Mouse (Mus musculus) liver, adult 2 months (tissue): Measurements from ENCODE around the gene Nt5m. TPM values are rescaled to one million over a fixed set of nuclear protein-coding genes. Genes with fewer than 3 reads are reported as not detected.
A peak's percentile ranks its signal among the peaks of the same experiment; 100 is the strongest.

Experiments used
- DNase-seq: peaks from one replicate; pipeline ENCODE4 v3.0.0-alpha.2; 2011; ENCODE audit warnings: low read depth, low spot score; ENCODE audit errors: extremely low read depth
- H3K27ac ChIP-seq: fragments of 200-500 bp; replicated peaks from 2 replicates; pipeline ENCODE4 v1.5.1; 2012; ENCODE audit warnings: low read depth, mild to moderate bottlenecking, control low read depth, inconsistent platforms, low read length; ENCODE audit not compliant: insufficient read depth
- H3K27me3 ChIP-seq: fragments of 200-500 bp; 2 replicates; pipeline ENCODE4 v1.6.1; 2012; ENCODE audit warnings: mild to moderate bottlenecking, moderate library complexity, low read length, inconsistent platforms; ENCODE audit not compliant: control insufficient read depth, insufficient read depth
- H3K36me3 ChIP-seq: fragments of 200-500 bp; 2 replicates; pipeline ENCODE4 v1.6.1; 2012; ENCODE audit warnings: low read length, inconsistent platforms; ENCODE audit not compliant: control insufficient read depth, insufficient read depth
- H3K4me1 ChIP-seq: fragments of 200-500 bp; 2 replicates; pipeline ENCODE4 v1.6.1; 2011; ENCODE audit warnings: low read length; ENCODE audit not compliant: control insufficient read depth, insufficient read depth
- H3K4me3 ChIP-seq: fragments of 200-500 bp; 2 replicates; pipeline ENCODE4 v1.5.1; 2011; ENCODE audit warnings: low read depth, mild to moderate bottlenecking, control low read depth, low read length, moderate library complexity; ENCODE audit not compliant: insufficient read depth
- H3K79me2 ChIP-seq: fragments of 200-500 bp; 2 replicates; pipeline ENCODE4 v1.6.1; 2012; ENCODE audit warnings: inconsistent platforms, mild to moderate bottlenecking, low read length, moderate library complexity; ENCODE audit not compliant: control insufficient read depth, insufficient read depth
- H3K9ac ChIP-seq: fragments of 200-500 bp; 2 replicates; pipeline ENCODE4 v1.6.1; 2012; ENCODE audit warnings: low read depth, mild to moderate bottlenecking, control low read depth, inconsistent platforms, low read length
- CTCF ChIP-seq: fragments of 200-500 bp; IDR thresholded peaks from 2 replicates; pipeline ENCODE4 v1.5.1; 2011; ENCODE audit warnings: low read depth, low read length, control low read depth
- POLR2A ChIP-seq: fragments of 200-500 bp; IDR thresholded peaks from 2 replicates; pipeline ENCODE4 v1.6.1; 2011; ENCODE audit warnings: low read length, control low read depth; ENCODE audit not compliant: insufficient read depth; ENCODE audit errors: extremely low read depth
- WGBS: fragments of 180-500 bp; shearing (Covaris S2); methylation state at CpG from one replicate; pipeline ENCODE4 v1.1.7; 2018; 5-methylcytosine and 5-hydroxymethylcytosine counted together
- polyA plus RNA-seq: library from polyadenylated mRNA; depleted of rRNA; stranded (reverse); fragments of >200 nt; gene quantifications from 2 replicates; pipeline ENCODE4 v1.2.3, GENCODE M21; 2012; rRNA removed
- total RNA-seq: library from RNA; depleted of rRNA; stranded (reverse); fragments of >200 nt; gene quantifications from 2 replicates; pipeline ENCODE4 v1.2.3, GENCODE M21; 2014; rRNA removed

The Nt5m gene
- 6.9 and 9.3 TPM in 2 replicates for total RNA-seq
- 19.3 and 21.6 TPM in 2 replicates for polyA plus RNA-seq

DNA sequence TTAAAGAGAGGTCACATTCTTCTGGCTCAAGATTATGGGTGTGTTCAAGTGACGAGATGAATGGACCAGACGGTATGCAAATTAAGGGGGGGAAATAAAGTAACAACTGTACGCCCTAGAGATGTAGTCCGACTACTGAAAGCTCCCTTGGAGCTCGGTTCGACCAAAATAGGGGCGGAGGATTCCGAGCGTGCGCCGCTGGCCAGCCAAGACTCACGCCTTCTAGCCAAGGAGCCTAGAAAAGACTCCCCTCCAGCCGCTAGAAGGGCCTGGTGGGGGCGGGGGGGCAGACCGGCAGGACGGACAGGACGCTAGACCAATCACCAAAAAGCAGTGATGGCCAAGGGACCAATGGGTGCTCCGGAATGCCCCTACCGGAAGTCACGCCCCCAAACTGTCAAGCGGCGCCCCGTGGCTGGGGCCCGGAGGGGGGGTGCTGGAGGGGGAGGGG is at the start of gene Nt5m:
Gene Nt5m (plus strand): TSS at position 440 of the 451 bp plus-strand sequence.
- WGBS, result under 1% methylated on average over 24 of the region's 24 CpGs
- peak; percentile 85 for DNase-seq
- Histone ChIP-seq H3K79me2 (peaks cover 13% of the 10 kb centered on the region; the same call in 1 of the 2 replicates), H3K9ac (peak within 1 kb of the TSS; percentile 94), H3K27me3 (no peaks in the 10 kb centered on the region), H3K27ac (peak within 1 kb of the TSS; percentile 81), H3K4me3 (peak within 1 kb of the TSS; percentile 95), H3K4me1 (peaks cover 7% of the 10 kb centered on the region), H3K36me3 (peaks cover 12% of the 10 kb centered on the region)
- no peak for TF ChIP-seq POLR2A

DNA sequence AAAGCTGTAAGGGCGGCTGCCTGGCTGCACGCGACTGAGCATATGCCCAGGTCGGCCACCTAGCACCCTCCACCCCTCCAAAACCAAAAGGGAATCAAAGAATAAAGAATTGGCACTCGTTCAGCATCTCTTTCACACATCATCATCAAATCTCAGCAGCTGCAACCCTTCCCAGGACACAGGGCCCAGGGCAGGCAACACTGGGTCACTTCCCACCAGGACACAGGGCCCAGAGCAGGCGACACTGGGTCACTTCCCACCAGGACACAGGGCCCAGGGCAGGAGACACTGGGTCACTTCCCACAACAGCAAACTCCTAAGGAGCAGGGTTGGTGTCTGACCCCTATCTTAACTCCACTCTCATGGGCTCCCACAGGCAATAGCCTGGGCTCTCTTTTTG is 45.9 kb upstream of the Nt5m start:
- no peak overlapping the region for H3K4me3 ChIP-seq
- TF ChIP-seq CTCF, result no peak
- TF ChIP-seq POLR2A, result no peak
- H3K27me3 ChIP-seq, result no peaks in the 10 kb centered on the region
- H3K27ac ChIP-seq, result no peak overlapping the region
- 95% methylated on average over 6 of the region's 6 CpGs for WGBS
- H3K4me1 ChIP-seq, result no peaks in the 10 kb centered on the region
- H3K79me2 ChIP-seq, result no peaks in the 10 kb centered on the region
- no peak for DNase-seq
- H3K36me3 ChIP-seq, result peaks cover 41% of the 10 kb centered on the region
- no peak overlapping the region for H3K9ac ChIP-seq

DNA sequence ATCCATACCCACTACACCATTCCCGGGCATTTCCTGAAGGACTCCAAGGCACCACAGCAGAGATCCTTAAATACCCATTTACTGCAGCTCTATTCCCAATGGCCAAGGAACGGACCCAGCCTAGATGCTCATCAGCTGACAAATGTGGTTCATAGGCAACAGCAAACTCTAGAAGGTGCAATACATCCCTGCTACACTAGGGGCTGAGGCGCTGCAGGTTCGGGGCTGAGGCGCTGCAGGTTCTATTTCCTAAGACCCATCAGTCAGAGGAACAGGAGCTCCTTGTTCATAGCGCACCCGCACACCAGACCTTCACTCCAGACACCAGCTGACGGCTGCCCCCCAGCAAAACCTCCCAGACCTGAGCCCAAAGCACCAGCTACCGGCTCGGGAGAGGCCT is 38.8 kb upstream of the Nt5m start:
- no peak overlapping the region for H3K27ac ChIP-seq
- H3K4me3 ChIP-seq, result no peak overlapping the region
- H3K27me3 ChIP-seq, result no peaks in the 10 kb centered on the region
- DNase-seq, result no peak
- TF ChIP-seq POLR2A, result no peak
- TF ChIP-seq CTCF, result peak; percentile 13; the same call in 1 of the 2 replicates
- H3K4me1 ChIP-seq, result peaks cover 2% of the 10 kb centered on the region; the same call in 1 of the 2 replicates
- no peak overlapping the region for H3K9ac ChIP-seq
- H3K79me2 ChIP-seq, result peaks cover 6% of the 10 kb centered on the region
- WGBS, result 96% methylated on average over 10 of the region's 10 CpGs
- H3K36me3 ChIP-seq, result peaks cover 66% of the 10 kb centered on the region

DNA sequence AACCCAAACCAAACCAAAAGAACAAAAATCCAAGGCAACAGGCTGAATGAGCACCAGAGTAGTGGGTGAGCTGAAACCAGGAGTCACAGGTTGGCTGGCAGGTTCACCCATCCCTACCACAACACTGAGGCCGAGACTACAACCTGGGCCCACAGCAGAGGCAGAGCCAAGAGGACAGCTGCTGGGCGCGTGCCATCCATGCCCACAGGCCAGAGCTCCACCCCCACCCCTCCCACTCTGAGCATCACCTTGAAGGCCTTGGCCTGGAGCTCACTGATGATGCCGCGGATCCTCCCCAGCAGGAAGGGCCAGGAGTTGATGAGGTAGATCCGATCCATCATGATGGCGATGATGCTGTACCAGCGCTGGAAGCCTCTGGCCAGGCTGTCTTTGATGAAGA is 37.4 kb upstream of the Nt5m start:
- no peaks in the 10 kb centered on the region for H3K27me3 ChIP-seq
- TF ChIP-seq CTCF, result no peak
- no peak for TF ChIP-seq POLR2A
- H3K36me3 ChIP-seq, result peaks cover 67% of the 10 kb centered on the region
- H3K27ac ChIP-seq, result no peak overlapping the region
- no peak overlapping the region for H3K9ac ChIP-seq
- DNase-seq, result peak; percentile 14
- H3K4me1 ChIP-seq, result peaks cover 2% of the 10 kb centered on the region; the same call in 1 of the 2 replicates
- 76% methylated on average over 8 of the region's 8 CpGs for WGBS
- H3K79me2 ChIP-seq, result peaks cover 6% of the 10 kb centered on the region
- no peak overlapping the region for H3K4me3 ChIP-seq

DNA sequence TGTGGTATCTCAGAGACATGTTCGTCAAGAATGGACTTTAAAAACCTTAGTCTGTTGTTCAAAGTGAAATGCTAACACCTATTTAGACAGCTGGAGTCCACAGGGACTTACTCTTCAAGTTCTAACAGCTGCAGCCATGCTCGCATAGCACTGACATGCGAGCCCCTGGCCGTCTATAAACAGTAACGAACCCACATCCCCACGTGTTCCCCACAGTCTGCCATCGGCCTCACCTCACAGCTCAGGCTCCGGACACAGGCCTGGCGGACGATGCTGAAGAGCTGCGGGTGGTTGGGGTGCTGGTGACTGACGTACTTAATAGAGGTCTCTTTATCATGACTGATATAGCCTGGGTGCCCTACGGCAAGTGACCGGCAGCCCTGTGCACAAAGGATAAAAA is 35.7 kb upstream of the Nt5m start:
- Histone ChIP-seq H3K4me3 (no peak overlapping the region), H3K9ac (no peak overlapping the region), H3K4me1 (peaks cover 4% of the 10 kb centered on the region), H3K79me2 (peaks cover 14% of the 10 kb centered on the region), H3K27me3 (no peaks in the 10 kb centered on the region), H3K36me3 (peaks cover 62% of the 10 kb centered on the region), H3K27ac (no peak overlapping the region)
- no peak for DNase-seq
- WGBS, result 93% methylated on average over 14 of the region's 14 CpGs
- no peak for TF ChIP-seq CTCF
- no peak for TF ChIP-seq POLR2A

DNA sequence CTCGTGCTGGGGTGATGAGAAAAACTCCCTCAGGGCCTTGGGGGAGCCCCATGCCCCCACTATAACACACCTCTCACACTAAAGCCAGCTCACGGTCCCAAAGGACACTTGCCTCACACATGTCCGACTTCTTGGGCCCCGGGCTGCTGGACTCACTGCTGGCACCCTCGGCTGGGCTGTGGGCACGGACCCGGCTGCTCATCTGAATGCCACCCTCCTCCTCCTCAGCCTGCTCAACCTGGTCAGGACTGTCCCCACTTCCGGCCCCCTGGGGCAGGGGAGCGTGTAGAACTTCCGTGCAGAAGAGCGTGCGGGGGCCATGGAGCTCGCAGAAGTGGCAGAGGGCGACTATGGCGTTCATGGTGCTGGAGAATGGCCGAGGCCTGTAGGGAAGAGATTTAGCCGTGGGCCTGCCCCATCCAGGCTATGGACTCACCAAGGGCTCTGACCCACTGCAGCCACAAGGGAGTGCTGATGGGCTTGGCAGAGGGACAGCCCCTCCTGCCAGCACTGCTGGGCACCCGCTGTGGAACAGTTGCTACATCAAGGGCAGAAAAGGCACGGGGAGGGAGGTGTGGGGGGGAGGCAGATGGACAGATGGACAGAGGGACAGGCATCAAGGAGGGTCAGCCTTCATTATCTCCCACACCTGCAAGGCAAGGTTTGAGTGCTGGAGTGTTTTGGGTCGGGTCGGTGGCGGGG is 34.7 kb upstream of the Nt5m start:
- WGBS, result 88% methylated on average over 22 of the region's 22 CpGs
- Histone ChIP-seq H3K9ac (no peak overlapping the region), H3K27ac (no peak overlapping the region), H3K27me3 (no peaks in the 10 kb centered on the region), H3K36me3 (peaks cover 52% of the 10 kb centered on the region), H3K4me3 (no peak overlapping the region), H3K79me2 (peaks cover 18% of the 10 kb centered on the region), H3K4me1 (peaks cover 8% of the 10 kb centered on the region)
- no peak for DNase-seq
- TF ChIP-seq CTCF, result 0 out of 2 replicates have a peak, but pooled peaks have one; percentile 10
- TF ChIP-seq POLR2A, result no peak
